Mouse (Mus musculus) left cerebral cortex, adult 11 months (tissue): ENCODE measurements around the gene Cab39.
A peak's percentile ranks its signal among the peaks of the same experiment; 100 is the strongest.

ENCODE experiments used
- DNase-seq: peaks from one replicate; pipeline ENCODE4 v3.0.0; 2022; ENCODE audit warnings: low spot score

The Cab39 gene

DNA sequence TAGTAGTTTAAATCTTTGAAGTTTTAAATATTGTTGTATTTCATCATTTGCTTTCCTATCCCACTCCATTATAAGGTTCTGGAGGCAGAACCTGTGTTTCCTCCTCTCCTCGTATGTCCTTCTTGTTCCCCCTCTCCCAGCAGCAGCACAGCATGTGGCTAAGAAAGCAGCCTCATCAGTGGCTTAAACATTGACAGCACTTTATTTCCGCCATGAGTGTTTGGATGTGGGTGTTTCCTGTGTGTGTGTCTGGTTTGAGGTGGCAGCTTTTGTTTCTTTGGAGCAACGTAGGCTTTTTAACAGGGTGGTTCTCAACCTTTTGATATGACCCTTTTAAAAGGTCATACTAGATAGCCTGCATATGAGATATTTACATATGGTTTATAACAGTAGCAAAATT, 52.2 kb downstream of the Cab39 start:
- no peak for DNase-seq

DNA sequence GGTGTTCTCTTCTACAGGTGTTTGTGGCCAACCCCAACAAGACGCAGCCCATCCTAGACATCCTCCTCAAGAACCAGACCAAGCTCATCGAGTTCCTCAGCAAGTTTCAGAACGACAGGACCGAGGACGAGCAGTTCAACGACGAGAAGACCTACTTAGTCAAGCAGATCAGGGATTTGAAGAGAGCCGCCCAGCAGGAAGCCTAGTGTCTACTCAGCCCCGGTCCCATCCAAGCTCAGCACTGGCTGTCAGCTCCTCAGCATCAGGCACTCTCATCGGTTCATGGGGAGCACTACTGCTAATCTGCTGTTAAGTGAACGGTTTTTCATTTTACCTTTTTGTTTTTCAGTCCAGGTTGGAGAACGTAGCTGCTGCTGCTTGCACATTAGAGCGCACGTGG, 55.8 kb downstream of the Cab39 start:
- DNase-seq: no peak

GRCm38 (mm10) chr1:85850851-85851250, 57.6 kb downstream of the Cab39 start:
- DNase-seq: no peak

DNA sequence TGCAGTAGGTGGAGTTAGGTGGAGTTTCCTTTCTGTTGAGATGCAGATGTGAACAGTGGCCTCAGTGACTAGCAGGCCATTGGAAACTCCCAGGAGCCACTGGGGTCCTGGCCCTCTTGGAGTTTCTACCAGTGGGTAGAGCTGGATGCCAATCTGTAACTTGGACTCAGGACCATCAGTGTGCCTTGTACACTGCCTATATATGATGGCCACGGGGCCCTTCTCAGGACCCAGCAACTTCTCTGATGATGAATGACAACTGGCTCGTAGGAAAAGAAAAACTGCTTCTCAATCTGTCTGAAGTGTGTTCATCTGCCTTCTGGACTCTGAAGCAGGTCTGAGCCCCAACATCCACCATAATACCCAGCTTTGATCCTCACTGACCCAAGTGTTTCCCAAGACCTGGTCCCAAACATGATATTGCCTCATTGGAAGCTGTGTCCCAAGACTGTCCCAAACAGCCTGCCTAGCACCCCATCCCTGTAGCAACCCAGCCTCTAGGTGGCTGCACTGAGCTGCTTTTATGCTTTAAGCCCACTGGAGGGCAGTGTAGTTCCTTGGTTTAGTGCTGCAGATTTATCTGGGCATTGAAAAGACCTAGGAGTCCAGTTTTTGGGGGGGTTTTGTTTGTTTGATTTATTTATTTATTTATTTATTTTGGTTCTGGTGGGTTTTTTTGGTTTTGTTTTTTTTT, 59.9 kb downstream of the Cab39 start:
- peak; percentile 61 for DNase-seq

- no peak for DNase-seq
These were observed 60.6 kb downstream of the Cab39 start for GRCm38 (mm10) chr1:85853865-85854264.

GRCm38 (mm10) chr1:85854475-85854874, 61.2 kb downstream of the Cab39 start:
- DNase-seq: no peak

DNA sequence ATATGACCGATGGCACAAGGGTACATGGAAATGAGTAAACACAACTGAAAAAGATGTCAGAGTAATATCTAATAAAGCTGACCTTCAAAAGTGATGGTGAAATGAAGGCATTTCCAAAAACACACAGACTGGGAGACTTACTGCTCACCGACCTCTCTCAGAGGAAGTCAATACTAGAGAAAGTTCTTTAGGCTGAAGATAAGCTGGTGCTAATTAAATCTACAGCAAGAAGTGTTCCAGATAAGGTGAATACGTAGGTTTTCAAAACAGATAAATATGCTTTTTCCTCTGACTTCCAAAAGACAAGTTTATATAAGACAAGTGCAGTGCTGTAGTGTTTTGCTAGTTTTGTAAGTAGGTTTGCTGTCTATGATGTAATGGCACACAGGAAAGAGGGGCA, 63.0 kb downstream of the Cab39 start:
- DNase-seq: no peak

DNA sequence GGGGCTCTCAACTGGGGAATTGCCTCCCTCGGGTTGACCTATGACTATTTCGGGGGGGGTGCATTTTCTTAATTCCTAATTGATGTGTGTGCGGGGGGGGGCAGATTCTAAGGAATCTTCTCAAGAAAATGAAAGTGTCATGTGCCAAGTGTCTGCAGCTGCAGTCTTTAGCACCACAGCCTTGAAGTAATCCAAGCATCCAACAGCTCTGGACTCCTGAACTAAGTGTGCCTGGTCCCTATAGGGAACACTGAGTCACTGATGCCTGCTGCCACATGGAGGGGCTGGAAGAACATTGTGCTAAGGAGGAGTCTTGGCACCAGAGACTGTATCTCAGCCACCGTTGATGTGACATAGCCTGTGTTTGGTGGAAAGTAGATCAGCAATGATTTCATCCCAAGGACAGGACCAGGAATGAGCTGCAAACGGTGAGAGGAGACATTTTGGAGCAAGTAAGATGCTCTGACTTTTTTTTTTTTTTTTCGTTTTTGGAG, 64.1 kb downstream of the Cab39 start:
- DNase-seq: no peak

DNA sequence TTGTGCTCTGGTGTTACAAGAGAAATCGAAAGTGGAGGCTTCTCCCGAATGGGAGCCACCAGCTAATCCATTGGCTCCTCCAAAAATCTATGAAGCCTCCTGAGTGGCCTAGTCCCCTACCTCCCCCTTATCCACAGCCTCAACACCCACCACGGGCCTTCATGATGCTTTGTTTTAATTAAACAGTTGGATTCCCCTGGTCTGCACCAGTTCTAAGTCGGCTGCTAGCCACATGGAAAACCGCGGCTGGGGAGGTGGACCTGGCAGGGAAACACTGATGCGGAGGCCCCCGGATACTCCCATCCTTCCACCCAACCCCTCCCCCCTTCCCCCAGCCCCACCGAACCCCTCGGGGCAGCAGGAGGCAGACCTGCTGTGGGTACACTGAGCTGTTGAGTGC, 71.1 kb downstream of the Cab39 start:
- DNase-seq: no peak

GRCm38 (mm10) chr1:85870001-85870400, 76.8 kb downstream of the Cab39 start:
- DNase-seq: peak; percentile 31

DNA sequence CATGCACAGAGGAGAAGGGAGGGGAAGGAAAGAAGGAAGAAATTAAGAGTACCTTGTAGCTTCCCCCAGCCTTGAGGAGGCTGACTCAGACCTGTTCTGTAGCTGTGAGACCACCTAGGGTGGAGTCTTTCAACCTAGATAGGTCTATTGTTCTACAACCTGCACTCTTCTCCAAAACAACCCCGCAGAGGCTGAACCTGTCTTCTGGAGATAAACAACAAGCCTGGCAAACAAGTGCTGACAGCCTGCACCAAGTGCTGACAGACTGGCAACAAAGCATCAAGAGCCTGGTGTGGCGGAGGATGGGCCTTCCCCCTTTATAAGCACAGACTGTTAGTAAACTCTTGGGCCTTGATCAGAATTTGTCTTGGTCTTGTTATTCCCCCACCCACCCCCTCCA, 77.3 kb downstream of the Cab39 start:
- DNase-seq: no peak

DNA sequence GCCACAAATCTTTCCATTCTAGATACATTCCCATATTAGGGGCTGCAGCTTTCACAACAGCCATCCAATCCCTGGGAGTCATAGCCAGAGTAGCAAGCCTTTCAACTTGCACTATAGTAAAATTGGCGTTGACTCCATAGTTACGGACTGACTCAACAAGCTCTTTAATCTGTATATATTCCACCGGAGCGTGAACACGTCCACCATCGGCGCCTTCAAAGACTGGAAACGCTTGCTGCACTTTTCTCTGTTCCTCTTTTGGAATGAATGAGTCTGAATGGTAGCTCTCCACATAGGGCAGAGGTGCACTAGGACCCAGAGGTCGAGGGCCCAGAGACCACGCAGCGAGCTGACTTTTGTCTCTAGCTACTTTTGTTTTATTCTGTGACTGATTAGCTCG, 88.8 kb downstream of the Cab39 start:
- no peak for DNase-seq

DNA sequence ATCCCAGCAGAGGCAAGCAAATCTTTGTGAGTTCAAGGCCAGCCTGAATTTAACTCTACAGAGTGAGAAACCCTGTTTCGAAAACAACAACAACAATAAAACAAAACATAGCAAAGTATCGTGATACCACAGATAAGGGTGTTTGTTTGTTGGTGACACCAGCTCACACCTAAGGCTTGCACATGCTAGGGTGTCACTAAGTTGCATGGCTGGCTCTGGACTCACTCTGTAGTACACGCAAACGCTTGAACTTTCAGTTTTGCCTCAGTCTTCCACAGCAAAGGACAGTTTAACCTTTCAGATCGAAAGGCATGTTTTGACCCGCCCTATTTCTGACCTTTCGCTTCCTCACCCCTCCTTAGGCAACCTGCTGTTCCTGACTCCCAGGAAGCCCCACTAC, 94.0 kb downstream of the Cab39 start:
- DNase-seq: no peak

- peak; percentile 81 for DNase-seq
These were observed 101.0 kb downstream of the Cab39 start, which contains the start of gene Itm2c for GRCm38 (mm10) chr1:85894231-85894747. Gene Itm2c (plus strand): TSS chr1:85894281.

- DNase-seq: no peak
These were observed 101.6 kb downstream of the Cab39 start for GRCm38 (mm10) chr1:85894748-85895360.

DNA sequence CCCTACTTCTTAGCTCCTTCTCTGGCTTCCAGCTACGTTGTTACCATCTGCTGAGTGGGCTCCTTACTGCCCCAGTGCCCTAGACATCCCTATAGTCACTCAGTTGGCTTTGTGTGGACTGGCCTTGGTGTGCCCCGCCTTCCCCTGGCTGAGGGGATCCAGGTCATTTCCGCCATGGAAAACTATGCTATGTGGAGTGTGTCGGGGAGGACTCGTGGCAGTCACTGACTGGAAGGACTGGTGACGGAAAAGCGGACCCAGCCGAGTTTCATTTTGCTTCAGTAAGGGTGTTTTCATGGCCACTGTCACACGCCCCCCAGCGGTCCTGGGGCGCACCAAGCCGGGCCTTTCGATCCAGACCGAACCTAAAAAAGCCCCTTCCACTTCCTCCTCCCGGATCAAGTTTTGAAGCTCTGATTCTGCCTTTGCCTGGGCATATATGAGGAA, 102.2 kb downstream of the Cab39 start:
- no peak for DNase-seq

GRCm38 (mm10) chr1:85896110-85896509, 102.9 kb downstream of the Cab39 start:
- no peak for DNase-seq

GRCm38 (mm10) chr1:85896781-85897700, 103.8 kb downstream of the Cab39 start:
- no peak for DNase-seq

- DNase-seq: no peak
These were observed 104.9 kb downstream of the Cab39 start for GRCm38 (mm10) chr1:85897901-85898760.

GRCm38 (mm10) chr1:85898761-85899387, 105.6 kb downstream of the Cab39 start:
- no peak for DNase-seq

DNA sequence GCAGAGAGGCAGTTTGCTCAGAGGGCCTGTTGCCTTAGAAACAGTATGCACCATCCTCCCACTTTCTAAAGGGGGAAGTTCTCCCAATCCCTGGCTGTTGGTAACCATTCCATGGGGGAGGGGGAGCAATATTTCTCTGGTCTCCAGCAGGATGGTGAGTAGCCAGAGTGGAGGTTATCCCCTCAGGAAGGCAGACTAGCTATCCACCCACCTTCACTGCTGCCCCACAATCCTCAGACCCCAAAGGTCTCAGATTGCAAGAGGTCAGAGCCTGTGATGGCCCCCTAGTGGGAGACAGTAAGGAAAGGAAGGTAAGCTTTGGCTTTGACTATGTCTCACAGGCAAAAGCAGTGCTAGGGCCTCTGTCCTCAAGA, 106.1 kb downstream of the Cab39 start:
- DNase-seq: no peak
